9 mouse cellular contexts compared by ENCODE assay signal in genomic region chr1:190995548-190995947, GRCm38 (mm10). TPM values are rescaled to one million over a fixed set of nuclear protein-coding genes. Genes with fewer than 3 reads are reported as not detected.
DNase-seq lines count a peak whose midpoint lies in the region; ATAC-seq lines count a peak whose summit lies in the region.
"Had no signal": no experiment of that assay in that cellular context is flagged by ENCODE, and none has a peak within 500 bp of the region (broad histone marks: within the 10 kb centered on the region; RNA-seq: fewer than 3 reads in every experiment).

No protein-coding gene starts in this region.

- H3K9ac ChIP-seq in forebrain, embryonic 13.5 days, result no peak overlapping the region
- H3K9ac ChIP-seq in kidney, embryonic 14.5 days (ENCODE audit: low read depth, low read length), result no peak overlapping the region

- DNase-seq in forebrain, embryonic 10.5 days (ENCODE audit: extremely low spot score, low spot score), result no peak
- peak; percentile 9 for DNase-seq in adipocyte (ENCODE audit: low spot score)
- peak; percentile 52 for DNase-seq in gastrocnemius, postnatal 25 days
- DNase-seq in ovary, postnatal 14 days (ENCODE audit: low spot score), result peak; percentile 43
- no peak for DNase-seq in neural tube, embryonic 10.5 days (ENCODE audit: extremely low spot score, low spot score)
- no peak for DNase-seq in thymus, postnatal 10 days (ENCODE audit: low spot score in 2 of 2)

- H3K27ac ChIP-seq in forebrain, embryonic 13.5 days, result no peak overlapping the region
- H3K27ac ChIP-seq in forebrain, embryonic 10.5 days, result no peak overlapping the region
- no peak overlapping the region for H3K27ac ChIP-seq in kidney, embryonic 14.5 days (ENCODE audit: low read depth, low read length)

- H3K4me2 ChIP-seq in forebrain, embryonic 13.5 days, result no peak overlapping the region
- no peak overlapping the region for H3K4me2 ChIP-seq in kidney, embryonic 14.5 days (replicated peaks; ENCODE audit: low read depth, low read length)

- no peak overlapping the region for H3K4me3 ChIP-seq in forebrain, embryonic 13.5 days
- no peak overlapping the region for H3K4me3 ChIP-seq in forebrain, embryonic 10.5 days
- no peak overlapping the region for H3K4me3 ChIP-seq in kidney, embryonic 14.5 days (ENCODE audit: low read length)

- H3K36me3 ChIP-seq in forebrain, embryonic 13.5 days (ENCODE audit: poor library complexity, severe bottlenecking), result no peaks in the 10 kb centered on the region
- no peaks in the 10 kb centered on the region for H3K36me3 ChIP-seq in forebrain, embryonic 10.5 days (replicated peaks)
- H3K36me3 ChIP-seq in kidney, embryonic 14.5 days (ENCODE audit: control insufficient read depth, insufficient read depth, low read length), result no peaks in the 10 kb centered on the region

- WGBS in forebrain, embryonic 13.5 days, result 53% methylated on average over 7 of the region's 7 CpGs
- 86% methylated on average over 7 of the region's 7 CpGs for WGBS in forebrain, embryonic 10.5 days
- WGBS in kidney, embryonic 14.5 days, result 35% methylated on average over 7 of the region's 7 CpGs

- 0 out of 2 replicates have a peak, but pooled peaks have one; percentile 6 for ATAC-seq in forebrain, embryonic 13.5 days
- ATAC-seq in kidney, embryonic 14.5 days (ENCODE audit: low FRiP score, low TSS enrichment), result peak; percentile 80

- H3K27me3 ChIP-seq in forebrain, embryonic 13.5 days, result no peaks in the 10 kb centered on the region
- no peaks in the 10 kb centered on the region for H3K27me3 ChIP-seq in forebrain, embryonic 10.5 days (ENCODE audit: poor library complexity, severe bottlenecking)
- no peaks in the 10 kb centered on the region; the same call in 1 of the 2 replicates for H3K27me3 ChIP-seq in kidney, embryonic 14.5 days (ENCODE audit: control insufficient read depth, insufficient read depth, low read length)

- H3K9me3 ChIP-seq in forebrain, embryonic 13.5 days (replicated peaks), result 0 out of 2 replicates have a peak, but pooled peaks cover 6% of the 10 kb centered on the region
- peaks cover 7% of the 10 kb centered on the region; the same call in 1 of the 2 replicates for H3K9me3 ChIP-seq in forebrain, embryonic 10.5 days
- no peaks in the 10 kb centered on the region for H3K9me3 ChIP-seq in kidney, embryonic 14.5 days (ENCODE audit: control insufficient read depth, low read length)

- peaks cover 6% of the 10 kb centered on the region for H3K4me1 ChIP-seq in forebrain, embryonic 13.5 days
- no peaks in the 10 kb centered on the region for H3K4me1 ChIP-seq in forebrain, embryonic 10.5 days
- no peaks in the 10 kb centered on the region for H3K4me1 ChIP-seq in kidney, embryonic 14.5 days (ENCODE audit: control insufficient read depth, insufficient read depth, low read length)

RNA-seq across cellular contexts. Expression of gene Vash2, which starts 16.5 kb away (rescaled TPM):
- polyA plus RNA-seq in forebrain, embryonic 13.5 days (2015; fragmentation: Nextera tagmentation; extraction: Ambion mirVana), result 57.6 and 62.6 TPM in 2 replicates
- 39.0 and 39.7 TPM in 2 replicates for polyA plus RNA-seq in forebrain, embryonic 10.5 days (2016; fragmentation: Nextera tagmentation; extraction: Ambion mirVana)
- 1 to 10 TPM in 1 of 2 experiments, under 1 TPM in 1; 0.59 to 1.7 TPM for total RNA-seq in gastrocnemius, postnatal 25 days (2021)
- polyA plus RNA-seq in kidney, embryonic 14.5 days (2014; fragmentation: Nextera tagmentation; extraction: Ambion mirVana), result 20.3 and 41.4 TPM in 2 replicates

RNA-seq across cellular contexts. Expression of gene Flvcr1, which starts 30.4 kb away (rescaled TPM):
- 6.4 and 8.0 TPM in 2 replicates for polyA plus RNA-seq in forebrain, embryonic 13.5 days (2015; fragmentation: Nextera tagmentation; extraction: Ambion mirVana)
- polyA plus RNA-seq in forebrain, embryonic 10.5 days (2016; fragmentation: Nextera tagmentation; extraction: Ambion mirVana), result 8.2 and 8.5 TPM in 2 replicates
- total RNA-seq in gastrocnemius, postnatal 25 days (2021), result 10 to 100 TPM; 16.4 to 22.3 TPM
- polyA plus RNA-seq in kidney, embryonic 14.5 days (2014; fragmentation: Nextera tagmentation; extraction: Ambion mirVana), result 6.8 and 8.5 TPM in 2 replicates

RNA-seq across cellular contexts. Expression of gene Spata45, which starts 40.9 kb away (rescaled TPM):
- not detected in 2 replicates for polyA plus RNA-seq in forebrain, embryonic 13.5 days (2015; fragmentation: Nextera tagmentation; extraction: Ambion mirVana)
- not detected in 2 replicates for polyA plus RNA-seq in forebrain, embryonic 10.5 days (2016; fragmentation: Nextera tagmentation; extraction: Ambion mirVana)
- total RNA-seq in gastrocnemius, postnatal 25 days (2021), result not detected
- not detected in 2 replicates for polyA plus RNA-seq in kidney, embryonic 14.5 days (2014; fragmentation: Nextera tagmentation; extraction: Ambion mirVana)
- polyA plus RNA-seq: macrophage had no signal

Comparison
In these comparisons a context has a peak if more than half of its experiments do, and no peak if none do; other contexts are left out.
1. DNase-seq: peak in adipocyte (single experiment), gastrocnemius, postnatal 25 days (single experiment) and ovary, postnatal 14 days (single experiment); none in forebrain, embryonic 10.5 days (single experiment), neural tube, embryonic 10.5 days (single experiment) and thymus, postnatal 10 days (0 of 2).